ENCODE assay signal across 8 mouse cellular contexts in genomic region chr2:140067516-140067915, GRCm38 (mm10). TPM values are rescaled to one million over a fixed set of nuclear protein-coding genes. Genes with fewer than 3 reads are reported as not detected.
A peak's percentile ranks its signal among the peaks of the same experiment; 100 is the strongest.
DNase-seq lines count a peak whose midpoint lies in the region; ATAC-seq and TF ChIP-seq lines count a peak whose summit lies in the region.

No protein-coding gene starts in this region.

- peak overlapping the region; percentile 84 for H3K4me2 ChIP-seq in heart, postnatal 0 days (ENCODE audit: low read depth, low read length)
- peak overlapping the region; percentile 72 for H3K4me2 ChIP-seq in forebrain, embryonic 13.5 days
- H3K4me2 ChIP-seq in kidney, embryonic 16.5 days (replicated peaks; ENCODE audit: low read depth, low read length): peak overlapping the region; percentile 82
- H3K4me2 ChIP-seq in midbrain, postnatal 0 days (ENCODE audit: low read depth, low read length, poor library complexity, severe bottlenecking): peak overlapping the region; percentile 74

- peaks cover 4% of the 10 kb centered on the region; the same call in 1 of the 2 replicates for H3K4me1 ChIP-seq in heart, postnatal 0 days (ENCODE audit: control insufficient read depth, insufficient read depth)
- peaks cover 13% of the 10 kb centered on the region for H3K4me1 ChIP-seq in forebrain, embryonic 13.5 days
- peaks cover 12% of the 10 kb centered on the region; the same call in 1 of the 2 replicates for H3K4me1 ChIP-seq in kidney, embryonic 16.5 days (ENCODE audit: insufficient read depth, low read length)
- H3K4me1 ChIP-seq in midbrain, postnatal 0 days (ENCODE audit: insufficient read depth, low read length): no peaks in the 10 kb centered on the region

- H3K4me3 ChIP-seq in heart, postnatal 0 days (ENCODE audit: low read depth, low read length): peak overlapping the region; percentile 72
- peak overlapping the region; percentile 78; the same call in 1 of the 2 replicates for H3K4me3 ChIP-seq in forebrain, embryonic 13.5 days
- H3K4me3 ChIP-seq in kidney, embryonic 16.5 days (ENCODE audit: low read length): peak overlapping the region; percentile 94; the same call in 1 of the 2 replicates
- peak overlapping the region; percentile 92 for H3K4me3 ChIP-seq in midbrain, postnatal 0 days (ENCODE audit: low read depth, low read length)

- TF ChIP-seq CTCF in heart, postnatal 0 days (IDR thresholded peaks at IDR 0.05; ENCODE audit: low read depth): no peak
- no peak for TF ChIP-seq CTCF in midbrain, postnatal 0 days (IDR thresholded peaks at IDR 0.05)

- H3K27ac ChIP-seq in heart, postnatal 0 days (ENCODE audit: low read depth): no peak overlapping the region
- no peak overlapping the region for H3K27ac ChIP-seq in forebrain, embryonic 13.5 days
- H3K27ac ChIP-seq in kidney, embryonic 16.5 days (ENCODE audit: low read length): no peak overlapping the region
- H3K27ac ChIP-seq in midbrain, postnatal 0 days (ENCODE audit: low read depth, low read length): no peak overlapping the region

- H3K9me3 ChIP-seq in heart, postnatal 0 days (replicated peaks; ENCODE audit: control insufficient read depth, low read length): no peaks in the 10 kb centered on the region
- no peaks in the 10 kb centered on the region for H3K9me3 ChIP-seq in forebrain, embryonic 13.5 days (replicated peaks)
- H3K9me3 ChIP-seq in kidney, embryonic 16.5 days (ENCODE audit: low read length): no peaks in the 10 kb centered on the region
- H3K9me3 ChIP-seq in midbrain, postnatal 0 days (ENCODE audit: low read length): no peaks in the 10 kb centered on the region

- intact Hi-C loops in heart, postnatal 14 days (cut with DNase I): no loop called here

- no peaks in the 10 kb centered on the region for H3K27me3 ChIP-seq in heart, postnatal 0 days (ENCODE audit: control insufficient read depth, insufficient read depth, low read length)
- no peaks in the 10 kb centered on the region for H3K27me3 ChIP-seq in forebrain, embryonic 13.5 days
- no peaks in the 10 kb centered on the region for H3K27me3 ChIP-seq in kidney, embryonic 16.5 days (ENCODE audit: insufficient read depth, low read length)
- H3K27me3 ChIP-seq in midbrain, postnatal 0 days (ENCODE audit: insufficient read depth, low read length): no peaks in the 10 kb centered on the region

- no peak for DNase-seq in heart, postnatal 0 days (ENCODE audit: low spot score)
- no peak for DNase-seq in heart, postnatal 14 days
- no peak for DNase-seq in midbrain, postnatal 0 days (ENCODE audit: low spot score)
- DNase-seq in Muller cell, postnatal 12 days (ENCODE audit: inconsistent ontology term): no peak
- no peak for DNase-seq in layer of hippocampus, postnatal 14 days (ENCODE audit: low spot score in 2 of 2)

- no peak overlapping the region for H3K9ac ChIP-seq in heart, postnatal 0 days (replicated peaks; ENCODE audit: low read depth, low read length)
- no peak overlapping the region for H3K9ac ChIP-seq in forebrain, embryonic 13.5 days
- no peak overlapping the region for H3K9ac ChIP-seq in kidney, embryonic 16.5 days (replicated peaks; ENCODE audit: low read length)
- H3K9ac ChIP-seq in midbrain, postnatal 0 days (replicated peaks; ENCODE audit: low read length, poor library complexity, severe bottlenecking): no peak overlapping the region

- TF ChIP-seq EP300 in heart, postnatal 0 days (IDR thresholded peaks at IDR 0.05; ENCODE audit: low read depth): no peak

- WGBS in heart, postnatal 0 days: 46% methylated on average over 4 of the region's 4 CpGs
- WGBS in forebrain, embryonic 13.5 days: 64% methylated on average over 4 of the region's 4 CpGs
- 48% methylated on average over 4 of the region's 4 CpGs for WGBS in kidney, embryonic 16.5 days
- 55% methylated on average over 4 of the region's 4 CpGs for WGBS in midbrain, postnatal 0 days

- no peak for ATAC-seq in heart, postnatal 0 days (ENCODE audit: insufficient read depth, low read depth)
- ATAC-seq in forebrain, embryonic 13.5 days: no peak
- ATAC-seq in kidney, embryonic 16.5 days (ENCODE audit: low FRiP score, low TSS enrichment): no peak
- no peak for ATAC-seq in midbrain, postnatal 0 days (ENCODE audit: low FRiP score)
- ATAC-seq in megakaryocyte progenitor cell, adult 5-6 weeks (replicated peaks; ENCODE audit: poor library complexity): no peak

- H3K36me3 ChIP-seq in heart, postnatal 0 days (replicated peaks; ENCODE audit: control insufficient read depth, insufficient read depth, low read length): no peaks in the 10 kb centered on the region
- H3K36me3 ChIP-seq in forebrain, embryonic 13.5 days (ENCODE audit: poor library complexity, severe bottlenecking): no peaks in the 10 kb centered on the region
- H3K36me3 ChIP-seq in kidney, embryonic 16.5 days (ENCODE audit: insufficient read depth, low read length): 0 out of 2 replicates have a peak, but pooled peaks cover 4% of the 10 kb centered on the region
- no peaks in the 10 kb centered on the region for H3K36me3 ChIP-seq in midbrain, postnatal 0 days (ENCODE audit: insufficient read depth, low read length)

RNA-seq across cellular contexts. Expression of gene Tasp1, which starts 0.9 kb away (rescaled TPM):
- total RNA-seq in heart, postnatal 0 days (2014; rRNA removed; ENCODE audit: low replicate concordance): 1.2 and 4.9 TPM in 2 replicates
- 9.6 and 10.7 TPM in 2 replicates for polyA plus RNA-seq in heart, postnatal 0 days (2015; fragmentation: Nextera tagmentation; extraction: Ambion mirVana)
- total RNA-seq in heart, postnatal 14 days (2021): 1 to 10 TPM; 6.0 to 6.7 TPM
- polyA plus RNA-seq in forebrain, embryonic 13.5 days (2015; fragmentation: Nextera tagmentation; extraction: Ambion mirVana): 16.1 and 16.7 TPM in 2 replicates
- polyA plus RNA-seq in kidney, embryonic 16.5 days (2015; fragmentation: Nextera tagmentation; extraction: Ambion mirVana): 20.5 and 21.5 TPM in 2 replicates
- 15.2 and 19.6 TPM in 2 replicates for total RNA-seq in midbrain, postnatal 0 days (2014; rRNA removed)
- 23.1 and 24.1 TPM in 2 replicates for polyA plus RNA-seq in midbrain, postnatal 0 days (2015; fragmentation: Nextera tagmentation; extraction: Ambion mirVana)
- 18.0 and 19.6 TPM in 2 replicates for total RNA-seq in megakaryocyte progenitor cell, adult 5-6 weeks (2015)
- 22.2 and 29.6 TPM in 2 replicates for total RNA-seq in megakaryocyte progenitor cell, adult 5-6 weeks (2017)
- total RNA-seq in layer of hippocampus, postnatal 14 days (2021): 10 to 100 TPM; 29.6 to 30.3 TPM
